Mouse (Mus musculus) midbrain, embryonic 15.5 days (tissue): ENCODE data around the gene Acoxl. TPM values are rescaled to one million over a fixed set of nuclear protein-coding genes. Genes with fewer than 3 reads are reported as not detected.
A peak's percentile ranks its signal among the peaks of the same experiment; 100 is the strongest.

ENCODE experiments used
- ATAC-seq: fragments of 200-750 bp; cut with Nextera tagmentation; replicated peaks from 2 replicates; pipeline ENCODE4 v1.8.0; 2017; ENCODE audit warnings: moderate TSS enrichment
- H3K27ac ChIP-seq: fragments of 300-500 bp; sonication (generic); 2 replicates; pipeline ENCODE4 v1.5.1; 2015; ENCODE audit warnings: mild to moderate bottlenecking, inconsistent platforms
- H3K27me3 ChIP-seq: fragments of 300-500 bp; sonication (generic); replicated peaks from 2 replicates; pipeline ENCODE4 v1.6.1; 2015; ENCODE audit warnings: inconsistent platforms
- H3K36me3 ChIP-seq: fragments of 300-500 bp; sonication (generic); replicated peaks from 2 replicates; pipeline ENCODE4 v1.6.1; 2015; ENCODE audit warnings: inconsistent platforms
- H3K4me1 ChIP-seq: fragments of 300-500 bp; sonication (generic); 2 replicates; pipeline ENCODE4 v1.6.1; 2015; ENCODE audit warnings: inconsistent platforms
- H3K4me2 ChIP-seq: fragments of 300-500 bp; sonication (generic); 2 replicates; pipeline ENCODE4 v1.6.1; 2015; ENCODE audit warnings: inconsistent platforms, mild to moderate bottlenecking, moderate library complexity
- H3K4me3 ChIP-seq: fragments of 300-500 bp; sonication (generic); 2 replicates; pipeline ENCODE4 v1.5.1; 2015; ENCODE audit warnings: mild to moderate bottlenecking, inconsistent platforms
- H3K9ac ChIP-seq: fragments of 300-500 bp; sonication (generic); 2 replicates; pipeline ENCODE4 v1.6.1; 2015; ENCODE audit warnings: mild to moderate bottlenecking, inconsistent platforms
- H3K9me3 ChIP-seq: fragments of 300-500 bp; sonication (generic); 2 replicates; pipeline ENCODE4 v1.6.1; 2016; ENCODE audit warnings: inconsistent platforms
- WGBS: fragments of 180-500 bp; shearing (Covaris S2); methylation state at CpG from one replicate; pipeline ENCODE4 v1.1.7; 2015; ENCODE audit warnings: mixed read lengths; 5-methylcytosine and 5-hydroxymethylcytosine counted together
- polyA plus RNA-seq: library from polyadenylated mRNA; unstranded; fragments of >200 nt; fragmentation: Nextera tagmentation; extraction: Ambion mirVana; gene quantifications from 2 replicates; pipeline ENCODE4 v1.2.1, GENCODE M21; 2015

Acoxl gene
- polyA plus RNA-seq, 1 experiment from 2014 or later: 0.13 TPM

DNA sequence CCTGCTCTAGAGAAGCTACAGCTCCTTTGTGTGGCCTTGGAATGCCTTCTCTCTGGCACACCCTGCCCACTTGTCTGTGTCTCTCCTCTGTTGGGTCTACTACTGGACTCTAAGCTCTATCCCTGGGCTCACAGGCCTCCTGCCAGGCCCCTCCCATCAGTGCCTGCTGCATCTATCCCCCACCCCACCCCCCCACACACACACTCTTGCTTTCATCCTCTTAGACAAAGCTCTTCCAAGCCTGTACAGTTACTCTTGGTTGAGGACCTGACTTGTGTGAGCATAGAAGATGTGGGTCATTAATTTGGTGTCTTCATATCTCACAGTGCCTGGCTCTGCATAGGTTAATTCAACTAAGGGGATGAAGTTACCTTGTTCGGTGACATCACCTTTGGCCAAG lies 137.6 kb downstream of the Acoxl start:
- H3K4me1 ChIP-seq: no peaks in the 10 kb centered on the region
- H3K27ac ChIP-seq: no peak overlapping the region
- no peaks in the 10 kb centered on the region for H3K27me3 ChIP-seq
- no peak overlapping the region for H3K4me3 ChIP-seq
- H3K36me3 ChIP-seq: no peaks in the 10 kb centered on the region
- 95% methylated on average over 1 of the region's 1 CpGs for WGBS
- no peak overlapping the region for H3K4me2 ChIP-seq
- no peak for ATAC-seq
- H3K9ac ChIP-seq: no peak overlapping the region
- H3K9me3 ChIP-seq: no peaks in the 10 kb centered on the region

DNA sequence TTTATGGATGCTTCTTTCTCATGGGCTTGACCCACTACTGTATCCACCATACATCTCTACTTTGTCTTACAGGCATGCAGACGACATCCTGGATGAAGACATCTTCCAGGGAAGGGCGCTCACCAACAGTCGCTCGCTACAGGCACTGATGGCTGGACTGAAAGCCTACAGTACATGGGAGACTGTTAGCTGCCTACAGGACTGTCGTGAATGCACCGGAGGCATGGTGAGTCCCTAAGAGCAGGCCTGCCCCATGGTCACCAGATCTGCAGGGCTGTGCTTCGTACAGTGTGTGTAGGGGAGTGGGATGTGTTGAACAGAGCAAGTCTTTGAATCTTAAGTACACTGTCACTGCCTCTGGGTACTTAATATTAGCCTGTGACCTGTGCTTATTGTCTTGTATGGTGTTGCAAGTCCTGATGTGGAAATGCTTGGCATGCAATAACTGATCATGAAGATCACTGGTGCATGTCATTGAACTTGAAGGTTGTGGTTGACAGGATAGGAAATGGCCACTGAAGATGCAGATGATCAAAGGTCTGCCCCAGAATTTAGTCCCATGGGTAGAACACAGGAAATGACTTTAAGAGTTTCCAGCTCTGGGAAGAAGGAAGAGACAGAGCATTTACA lies 140.0 kb downstream of the Acoxl start:
- Histone ChIP-seq H3K9me3 (no peaks in the 10 kb centered on the region), H3K36me3 (no peaks in the 10 kb centered on the region), H3K27ac (no peak overlapping the region), H3K27me3 (no peaks in the 10 kb centered on the region), H3K4me2 (no peak overlapping the region), H3K4me1 (no peaks in the 10 kb centered on the region), H3K4me3 (no peak overlapping the region), H3K9ac (no peak overlapping the region)
- WGBS: 85% methylated on average over 7 of the region's 7 CpGs
- no peak for ATAC-seq

DNA sequence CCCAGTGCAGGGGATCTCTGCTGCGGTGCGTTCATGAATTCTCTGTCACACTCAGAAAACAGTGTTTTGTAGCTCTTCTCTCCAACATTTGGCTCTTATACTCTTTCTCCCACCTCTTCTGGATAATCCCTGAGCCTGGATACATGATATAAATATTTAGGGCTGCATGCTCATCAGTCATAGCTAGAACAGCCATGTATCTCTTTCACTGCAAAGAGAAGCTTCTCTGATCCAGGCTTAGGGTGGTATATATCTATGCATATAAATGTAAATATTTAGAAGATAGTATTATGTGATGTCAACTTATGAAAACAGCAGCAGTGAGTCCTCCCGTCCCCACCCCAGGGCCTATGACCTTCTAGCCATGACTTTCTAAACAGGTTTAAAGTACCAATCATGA lies 143.9 kb downstream of the Acoxl start:
- Histone ChIP-seq H3K36me3 (no peaks in the 10 kb centered on the region), H3K27ac (no peak overlapping the region), H3K9ac (no peak overlapping the region), H3K9me3 (no peaks in the 10 kb centered on the region), H3K27me3 (no peaks in the 10 kb centered on the region), H3K4me2 (no peak overlapping the region), H3K4me3 (no peak overlapping the region), H3K4me1 (no peaks in the 10 kb centered on the region)
- 90% methylated on average over 3 of the region's 3 CpGs for WGBS
- no peak for ATAC-seq

DNA sequence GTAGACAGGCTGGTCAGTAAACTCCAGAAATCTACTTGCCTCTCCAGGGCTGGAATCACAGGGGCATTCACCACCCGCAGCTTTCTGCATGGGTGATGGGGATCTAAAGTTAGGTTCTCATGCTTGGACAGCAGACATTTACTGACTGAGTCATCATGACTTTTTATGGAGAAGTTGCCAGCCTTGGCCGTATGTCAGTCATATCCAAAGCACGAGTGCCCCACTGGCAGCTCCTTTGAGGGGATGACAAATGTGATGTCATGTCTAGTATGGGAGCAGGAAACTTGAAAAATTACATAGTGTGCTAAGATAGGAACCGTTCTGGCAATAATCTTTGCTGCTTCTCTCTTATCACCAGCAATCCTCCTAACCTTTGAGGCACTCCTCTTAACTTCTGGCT lies 144.6 kb downstream of the Acoxl start:
- no peak overlapping the region for H3K9ac ChIP-seq
- H3K4me2 ChIP-seq: no peak overlapping the region
- no peaks in the 10 kb centered on the region for H3K9me3 ChIP-seq
- no peak for ATAC-seq
- no peak overlapping the region for H3K4me3 ChIP-seq
- no peaks in the 10 kb centered on the region for H3K27me3 ChIP-seq
- 87% methylated on average over 4 of the region's 4 CpGs for WGBS
- H3K27ac ChIP-seq: no peak overlapping the region
- H3K36me3 ChIP-seq: no peaks in the 10 kb centered on the region
- no peaks in the 10 kb centered on the region for H3K4me1 ChIP-seq

DNA sequence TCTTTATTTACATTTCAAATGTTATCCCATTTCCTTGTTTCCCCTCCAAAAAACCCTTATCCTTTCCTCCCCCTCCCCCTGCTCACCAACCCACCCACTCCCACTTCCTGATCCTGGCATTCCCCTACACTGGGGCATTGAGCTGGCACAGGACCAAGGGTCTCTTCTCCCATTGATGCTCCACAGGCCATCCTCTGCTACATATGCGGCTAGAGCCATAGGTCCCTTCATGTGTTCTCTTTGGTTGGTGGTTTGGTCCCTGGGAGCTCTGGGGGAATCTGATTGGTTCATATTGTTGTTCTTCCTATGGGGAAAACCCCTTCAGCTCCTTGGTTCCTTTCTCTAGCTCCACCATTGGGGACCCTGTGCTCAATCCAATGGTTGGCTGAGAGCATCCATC lies 145.3 kb downstream of the Acoxl start:
- no peak overlapping the region for H3K4me2 ChIP-seq
- H3K9me3 ChIP-seq: no peaks in the 10 kb centered on the region
- H3K27ac ChIP-seq: no peak overlapping the region
- H3K36me3 ChIP-seq: no peaks in the 10 kb centered on the region
- no peaks in the 10 kb centered on the region for H3K27me3 ChIP-seq
- 100% methylated on average over 1 of the region's 1 CpGs for WGBS
- no peak overlapping the region for H3K9ac ChIP-seq
- ATAC-seq: no peak
- H3K4me3 ChIP-seq: no peak overlapping the region
- no peaks in the 10 kb centered on the region for H3K4me1 ChIP-seq

DNA sequence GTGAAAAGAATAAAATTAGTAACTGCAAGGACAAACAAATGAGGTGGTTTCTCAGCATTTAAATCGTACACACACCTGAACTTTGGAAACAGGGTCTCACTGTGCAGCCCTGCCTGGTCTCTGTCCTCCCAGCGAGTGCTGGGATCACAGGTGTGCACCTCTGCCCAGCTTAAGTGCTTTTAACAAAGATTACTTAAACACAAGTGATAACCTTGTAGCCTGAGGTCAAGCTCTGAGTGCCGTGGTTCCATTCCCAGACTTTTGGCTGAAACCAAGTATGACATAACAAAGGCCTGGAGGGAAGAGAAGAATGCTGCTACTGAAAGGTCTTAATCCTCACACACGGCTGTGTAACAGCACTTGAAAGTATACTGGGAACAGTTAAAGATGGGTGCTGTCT lies 149.0 kb downstream of the Acoxl start:
- Histone ChIP-seq H3K4me2 (no peak overlapping the region), H3K27me3 (no peaks in the 10 kb centered on the region), H3K36me3 (no peaks in the 10 kb centered on the region), H3K4me3 (no peak overlapping the region), H3K9ac (no peak overlapping the region), H3K27ac (no peak overlapping the region), H3K4me1 (no peaks in the 10 kb centered on the region), H3K9me3 (no peaks in the 10 kb centered on the region)
- 42% methylated on average over 4 of the region's 4 CpGs for WGBS
- no peak for ATAC-seq

DNA sequence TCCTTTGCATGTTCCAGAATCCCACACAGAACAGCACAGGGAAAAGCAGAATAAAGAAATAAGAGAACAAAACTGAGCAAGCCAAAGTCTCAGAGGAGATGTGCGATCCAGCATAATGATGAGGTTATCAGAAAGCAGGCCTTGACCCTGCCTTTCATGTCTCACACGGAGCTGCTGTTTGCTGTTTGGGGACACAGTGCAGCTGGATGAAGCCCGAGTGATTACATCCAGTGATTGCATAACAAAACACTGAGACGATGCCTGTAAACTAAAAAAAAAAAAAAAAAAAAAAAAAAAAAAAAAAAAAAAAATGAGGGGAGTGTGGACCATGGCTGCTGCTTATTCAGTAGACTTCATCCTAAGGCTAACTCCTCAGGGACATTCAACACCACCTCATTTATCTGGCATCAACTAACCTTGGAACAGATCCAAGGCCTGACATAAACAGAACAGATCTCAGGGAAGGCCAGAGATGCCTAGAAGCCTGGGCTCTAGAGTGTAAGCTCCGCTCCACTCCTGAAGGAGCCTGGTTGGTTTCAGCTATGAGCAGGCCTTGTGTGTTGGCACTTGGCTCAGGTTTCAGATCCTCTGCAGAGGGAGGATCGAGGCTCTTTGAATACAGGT lies 152.3 kb downstream of the Acoxl start:
- no peaks in the 10 kb centered on the region for H3K27me3 ChIP-seq
- no peaks in the 10 kb centered on the region for H3K36me3 ChIP-seq
- 41% methylated on average over 6 of the region's 6 CpGs for WGBS
- no peak for ATAC-seq
- no peak overlapping the region for H3K4me2 ChIP-seq
- no peak overlapping the region for H3K4me3 ChIP-seq
- no peaks in the 10 kb centered on the region for H3K4me1 ChIP-seq
- H3K9me3 ChIP-seq: no peaks in the 10 kb centered on the region
- H3K9ac ChIP-seq: no peak overlapping the region
- no peak overlapping the region for H3K27ac ChIP-seq

DNA sequence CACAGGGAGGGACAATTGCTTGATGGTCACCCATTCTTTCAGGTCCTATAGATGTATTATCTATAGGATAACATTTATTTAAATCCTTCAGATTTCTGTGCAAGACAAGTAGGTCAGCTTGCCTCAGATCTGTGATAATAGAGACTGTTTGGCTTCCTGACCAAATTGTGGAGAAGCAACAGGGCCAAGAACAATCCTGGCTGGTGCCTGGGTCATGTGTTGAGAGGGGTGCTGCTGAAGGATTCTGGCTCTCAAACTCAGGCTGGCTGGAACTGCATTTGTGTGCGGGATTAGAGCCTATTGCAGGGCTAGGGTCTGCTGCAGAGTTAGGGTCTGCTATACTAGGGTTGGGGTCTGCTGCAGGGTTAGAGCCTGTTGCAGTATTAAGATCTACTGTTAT lies 153.0 kb downstream of the Acoxl start:
- Histone ChIP-seq H3K27me3 (no peaks in the 10 kb centered on the region), H3K36me3 (no peaks in the 10 kb centered on the region), H3K4me2 (no peak overlapping the region), H3K27ac (no peak overlapping the region), H3K4me1 (no peaks in the 10 kb centered on the region), H3K9ac (no peak overlapping the region), H3K9me3 (no peaks in the 10 kb centered on the region), H3K4me3 (no peak overlapping the region)
- 86% methylated on average over 1 of the region's 1 CpGs for WGBS
- ATAC-seq: no peak

DNA sequence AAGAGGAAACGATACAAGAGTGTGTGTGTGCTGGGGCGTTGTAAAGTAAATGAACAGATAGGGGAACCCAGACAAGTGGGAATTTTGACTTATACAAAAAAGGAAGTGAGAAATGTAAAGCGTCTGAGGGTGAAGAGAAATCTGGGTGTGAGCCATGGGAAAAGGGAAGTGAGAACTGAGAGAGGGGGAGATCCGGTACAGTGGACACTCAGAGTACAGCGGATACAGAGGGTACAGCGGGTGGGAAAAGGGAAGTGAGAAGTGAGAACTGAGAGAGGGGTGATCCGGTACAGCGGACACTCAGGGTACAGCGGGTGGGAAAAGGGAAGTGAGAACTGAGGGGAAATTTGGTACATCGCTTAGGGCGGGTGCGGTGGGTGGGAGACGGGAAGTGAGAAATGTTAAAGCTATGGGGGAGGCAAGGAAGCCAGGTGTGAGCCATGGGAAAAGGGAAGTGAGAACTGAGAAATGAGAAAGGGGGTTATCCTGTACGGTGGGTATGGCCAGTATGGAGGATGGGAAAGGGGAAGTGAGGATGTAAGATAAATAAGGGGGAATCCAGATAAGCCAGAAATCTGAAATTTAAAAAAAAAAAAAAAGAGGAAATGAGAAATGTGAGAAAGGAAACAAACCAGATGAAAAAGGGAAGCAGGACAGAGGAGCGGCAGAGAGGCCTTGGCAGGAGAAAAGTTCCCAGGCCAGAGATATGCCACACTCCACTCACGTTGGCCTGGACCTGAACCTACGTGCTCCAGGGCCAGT lies 170.2 kb downstream of the Acoxl start:
- no peak for ATAC-seq
- H3K9ac ChIP-seq: no peak overlapping the region
- H3K4me1 ChIP-seq: no peaks in the 10 kb centered on the region
- no peak overlapping the region for H3K4me2 ChIP-seq
- H3K27me3 ChIP-seq: no peaks in the 10 kb centered on the region
- H3K4me3 ChIP-seq: no peak overlapping the region
- no peaks in the 10 kb centered on the region for H3K9me3 ChIP-seq
- H3K27ac ChIP-seq: no peak overlapping the region
- WGBS: 89% methylated on average over 17 of the region's 17 CpGs
- H3K36me3 ChIP-seq: no peaks in the 10 kb centered on the region

DNA sequence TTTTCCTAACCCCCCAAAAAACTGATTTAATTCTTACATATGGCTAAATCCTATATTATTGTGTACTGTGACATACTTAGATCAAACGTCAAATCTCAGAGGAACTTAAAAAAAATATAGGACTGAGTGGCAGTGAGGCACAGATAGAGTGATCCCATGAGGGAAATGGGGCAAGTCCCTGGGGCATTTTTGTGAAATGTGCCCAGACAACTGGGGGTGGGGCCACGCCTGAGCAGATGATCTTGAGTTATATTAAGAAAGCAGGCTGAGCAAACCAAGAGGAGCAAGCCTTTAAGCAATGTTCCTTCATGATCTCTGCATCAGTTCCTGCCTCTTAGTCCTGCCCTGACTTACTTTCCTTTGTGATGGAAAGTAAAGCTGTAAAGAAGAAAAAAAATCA lies 175.9 kb downstream of the Acoxl start:
- 60% methylated on average over 2 of the region's 2 CpGs for WGBS
- no peak overlapping the region for H3K27ac ChIP-seq

DNA sequence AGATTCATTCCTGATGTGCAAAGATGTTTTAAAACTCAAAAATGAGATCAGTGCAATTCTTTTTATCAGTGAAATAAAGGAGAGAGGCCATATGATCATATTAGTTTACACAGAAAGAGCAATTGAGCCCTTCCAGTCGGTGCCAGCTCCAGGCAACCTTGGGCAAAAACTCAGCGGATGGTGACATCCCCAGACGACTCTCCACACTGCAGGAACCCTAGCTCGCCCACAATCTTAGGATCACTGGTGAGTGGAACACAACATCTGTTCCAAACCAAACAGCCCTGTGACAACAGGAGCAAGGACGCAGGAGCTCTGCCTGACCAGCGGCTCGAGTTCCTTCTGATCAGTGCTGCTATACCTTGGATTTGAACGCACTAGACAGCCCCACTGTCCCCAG lies 176.9 kb downstream of the Acoxl start:
- no peak for ATAC-seq
- Histone ChIP-seq H3K9me3 (no peaks in the 10 kb centered on the region), H3K36me3 (no peaks in the 10 kb centered on the region), H3K27me3 (no peaks in the 10 kb centered on the region), H3K4me2 (no peak overlapping the region), H3K27ac (no peak overlapping the region), H3K4me1 (peaks cover 7% of the 10 kb centered on the region; the same call in 1 of the 2 replicates), H3K4me3 (no peak overlapping the region), H3K9ac (no peak overlapping the region)
- WGBS: 83% methylated on average over 8 of the region's 8 CpGs

More for the DNA sequence above, 175.9 kb downstream of the Acoxl start:
- Histone ChIP-seq H3K36me3 (no peaks in the 10 kb centered on the region), H3K27me3 (no peaks in the 10 kb centered on the region), H3K9me3 (no peaks in the 10 kb centered on the region), H3K4me2 (no peak overlapping the region), H3K4me1 (no peaks in the 10 kb centered on the region), H3K9ac (no peak overlapping the region), H3K4me3 (no peak overlapping the region)
- no peak for ATAC-seq

DNA sequence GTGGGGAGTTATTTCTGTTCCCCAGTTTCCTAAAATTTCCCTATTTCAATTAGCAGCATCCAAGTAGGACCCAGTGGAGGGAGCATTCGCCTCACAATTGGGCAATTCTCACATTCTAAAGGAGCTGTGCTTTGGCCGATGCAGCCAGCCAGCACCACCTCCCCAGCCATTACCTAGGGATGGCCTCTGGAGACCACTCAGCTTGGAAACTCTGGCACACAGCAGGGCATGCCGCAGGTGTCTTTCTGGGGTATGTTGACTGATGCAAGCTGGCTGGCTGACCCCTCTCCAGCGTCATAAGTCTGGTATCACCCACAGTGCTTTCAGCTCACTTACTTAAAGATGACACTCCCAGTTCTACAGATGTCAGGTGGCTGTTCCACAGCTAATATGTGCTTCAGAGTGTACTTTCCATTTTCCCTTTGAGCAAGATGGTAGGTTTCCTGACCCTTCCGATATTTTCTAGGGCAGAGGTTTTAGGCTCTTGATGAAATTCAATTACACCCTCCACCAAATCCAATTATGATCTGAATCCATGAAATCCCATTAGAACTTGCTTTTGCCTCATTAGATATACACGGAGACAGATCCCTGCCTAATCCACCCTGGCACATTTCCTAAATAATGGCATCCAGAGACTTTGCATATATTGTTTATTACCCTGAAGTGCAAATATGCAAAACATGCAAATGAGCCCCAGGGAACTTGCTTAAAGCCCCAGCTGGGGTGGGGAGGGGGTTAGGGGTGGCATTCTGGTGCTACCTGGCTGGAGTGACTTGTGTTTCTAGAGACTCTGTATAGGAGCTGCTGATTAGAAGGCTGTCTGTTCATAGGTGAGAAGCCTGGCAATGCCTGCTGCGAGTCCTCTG lies 181.6 kb downstream of the Acoxl start:
- no peak overlapping the region for H3K4me3 ChIP-seq
- peaks cover 17% of the 10 kb centered on the region; the same call in 1 of the 2 replicates for H3K4me1 ChIP-seq
- peak overlapping the region; percentile 28; the same call in 1 of the 2 replicates for H3K27ac ChIP-seq
- H3K9ac ChIP-seq: no peak overlapping the region
- H3K4me2 ChIP-seq: no peak overlapping the region
- no peaks in the 10 kb centered on the region for H3K27me3 ChIP-seq
- WGBS: 22% methylated on average over 7 of the region's 7 CpGs
- ATAC-seq: peak; percentile 71; the same call in 1 of the 2 replicates
- no peaks in the 10 kb centered on the region for H3K9me3 ChIP-seq
- no peaks in the 10 kb centered on the region for H3K36me3 ChIP-seq
